Mouse (Mus musculus): ENCODE results near the gene Abcc10.

Gene Abcc10

GRCm38 (mm10) chr17:46327906-46328534 is at the start of gene Abcc10:
TSS of gene Abcc10 (minus strand) at chr17:46328352.
- peak; percentile 95 for DNase-seq

- DNase-seq: no peak
These were observed 43.6 kb upstream of the Abcc10 start for GRCm38 (mm10) chr17:46371783-46372182.

GRCm38 (mm10) chr17:46351026-46351700 is 23.0 kb upstream of the Abcc10 start:
- no peak for DNase-seq

- DNase-seq: no peak
These were observed 13.1 kb upstream of the Abcc10 start for GRCm38 (mm10) chr17:46341208-46341607.

- DNase-seq: no peak
These were observed 8.3 kb upstream of the Abcc10 start for GRCm38 (mm10) chr17:46336475-46336874.

- DNase-seq: no peak
These were observed 571 bp upstream of the Abcc10 start for GRCm38 (mm10) chr17:46328723-46329122.

GRCm38 (mm10) chr17:46327413-46327905 is 693 bp downstream of the Abcc10 start:
- DNase-seq: no peak

GRCm38 (mm10) chr17:46322046-46322823 is 5.9 kb downstream of the Abcc10 start:
- DNase-seq: no peak

GRCm38 (mm10) chr17:46320492-46320891 is 7.7 kb downstream of the Abcc10 start:
- no peak for DNase-seq

- DNase-seq: no peak
These were observed 12.3 kb downstream of the Abcc10 start for GRCm38 (mm10) chr17:46315813-46316212.

- DNase-seq: no peak
These were observed 14.9 kb downstream of the Abcc10 start for GRCm38 (mm10) chr17:46313135-46313715.

GRCm38 (mm10) chr17:46310515-46310914 is 17.6 kb downstream of the Abcc10 start:
- DNase-seq: no peak

GRCm38 (mm10) chr17:46309835-46310234 is 18.3 kb downstream of the Abcc10 start:
- DNase-seq: no peak

- DNase-seq: no peak
These were observed 21.2 kb downstream of the Abcc10 start for GRCm38 (mm10) chr17:46306956-46307355.

GRCm38 (mm10) chr17:46304184-46304583 is 24.0 kb downstream of the Abcc10 start:
- no peak for DNase-seq

- DNase-seq: no peak
These were observed 26.3 kb downstream of the Abcc10 start for GRCm38 (mm10) chr17:46301892-46302291.

GRCm38 (mm10) chr17:46298220-46298913 is 29.8 kb downstream of the Abcc10 start:
- peak; percentile 84 for DNase-seq

GRCm38 (mm10) chr17:46297364-46298219 is 30.6 kb downstream of the Abcc10 start, which contains the start of gene Dlk2:
TSS of gene Dlk2 (plus strand) at chr17:46297421.
- no peak for DNase-seq

GRCm38 (mm10) chr17:46297028-46297363 is 31.2 kb downstream of the Abcc10 start:
- DNase-seq: no peak

GRCm38 (mm10) chr17:46296601-46297000 is 31.6 kb downstream of the Abcc10 start:
- no peak for DNase-seq

GRCm38 (mm10) chr17:46287678-46288095 is 40.5 kb downstream of the Abcc10 start:
- DNase-seq: no peak

GRCm38 (mm10) chr17:46285407-46285806 is 42.7 kb downstream of the Abcc10 start:
- no peak for DNase-seq

Data from cerebellum, adult 8-10 months (tissue).